Mouse (Mus musculus) R1 (cell line): ENCODE measurements around the gene Cd46.

ENCODE experiments used
- DNase-seq: peaks from one replicate; pipeline ENCODE4 v3.0.0-alpha.2; 2018; ENCODE audit warnings: low read depth, low spot score

Gene Cd46

GRCm38 (mm10) chr1:195092220-195092720 is at the start of gene Cd46:
Gene Cd46, minus strand, starts transcription at chr1:195092249.
- peak; percentile 88 for DNase-seq

GRCm38 (mm10) chr1:195132070-195132469 is 40.0 kb upstream of the Cd46 start:
- DNase-seq, result peak; percentile 4

- DNase-seq, result no peak
Observed at GRCm38 (mm10) chr1:195131675-195132015, 39.6 kb upstream of the Cd46 start.

- DNase-seq, result peak; percentile 90
Observed at GRCm38 (mm10) chr1:195130953-195131674, 39.1 kb upstream of the Cd46 start, which contains the start of gene Cr1l. Gene Cr1l, minus strand, starts transcription at chr1:195131586.

GRCm38 (mm10) chr1:195130479-195130878 is 38.4 kb upstream of the Cd46 start:
- DNase-seq, result no peak

GRCm38 (mm10) chr1:195129867-195130266 is 37.8 kb upstream of the Cd46 start:
- DNase-seq, result no peak

- no peak for DNase-seq
Observed at GRCm38 (mm10) chr1:195114414-195114813, 22.4 kb upstream of the Cd46 start.

GRCm38 (mm10) chr1:195113621-195114020 is 21.6 kb upstream of the Cd46 start:
- peak; percentile 17 for DNase-seq

GRCm38 (mm10) chr1:195100693-195101092 is 8.6 kb upstream of the Cd46 start:
- no peak for DNase-seq

- DNase-seq, result no peak
Observed at GRCm38 (mm10) chr1:195098004-195098403, 6.0 kb upstream of the Cd46 start.

- no peak for DNase-seq
Observed at GRCm38 (mm10) chr1:195091699-195092219, 290 bp downstream of the Cd46 start.

GRCm38 (mm10) chr1:195082142-195082541 is 9.9 kb downstream of the Cd46 start:
- no peak for DNase-seq

GRCm38 (mm10) chr1:195040437-195040836 is 51.6 kb downstream of the Cd46 start:
- peak; percentile 56 for DNase-seq

GRCm38 (mm10) chr1:195038386-195038785 is 53.7 kb downstream of the Cd46 start:
- no peak for DNase-seq

- no peak for DNase-seq
Observed at GRCm38 (mm10) chr1:195037985-195038384, 54.1 kb downstream of the Cd46 start.

GRCm38 (mm10) chr1:195037483-195037882 is 54.6 kb downstream of the Cd46 start:
- DNase-seq, result no peak

- peak; percentile 18 for DNase-seq
Observed at GRCm38 (mm10) chr1:195033941-195034340, 58.1 kb downstream of the Cd46 start.

- no peak for DNase-seq
Observed at GRCm38 (mm10) chr1:195032738-195033137, 59.3 kb downstream of the Cd46 start.

GRCm38 (mm10) chr1:195031786-195032185 is 60.3 kb downstream of the Cd46 start:
- no peak for DNase-seq

- no peak for DNase-seq
Observed at GRCm38 (mm10) chr1:195027507-195027906, 64.5 kb downstream of the Cd46 start.

GRCm38 (mm10) chr1:195023848-195024247 is 68.2 kb downstream of the Cd46 start:
- DNase-seq, result no peak

GRCm38 (mm10) chr1:195021831-195022230 is 70.2 kb downstream of the Cd46 start:
- no peak for DNase-seq

- DNase-seq, result no peak
Observed at GRCm38 (mm10) chr1:195019062-195019600, 72.9 kb downstream of the Cd46 start.
